Mouse (Mus musculus) G1E-ER4 (cell line): ENCODE measurements around the gene Myrip. TPM values are rescaled to one million over a fixed set of nuclear protein-coding genes. Genes with fewer than 3 reads are reported as not detected.

Experiments used
- GATA1 ChIP-seq: IDR thresholded peaks from one replicate; pipeline ENCODE4 v1.8.0; 2012; ENCODE audit warnings: low read length, inconsistent platforms
- polyA plus RNA-seq: library from polyadenylated mRNA; stranded (reverse); fragments of >175 nt; gene quantifications from 2 replicates; pipeline ENCODE4 v1.2.3, GENCODE M21; 2012

Gene Myrip
- polyA plus RNA-seq, 1 experiment = not detected

DNA sequence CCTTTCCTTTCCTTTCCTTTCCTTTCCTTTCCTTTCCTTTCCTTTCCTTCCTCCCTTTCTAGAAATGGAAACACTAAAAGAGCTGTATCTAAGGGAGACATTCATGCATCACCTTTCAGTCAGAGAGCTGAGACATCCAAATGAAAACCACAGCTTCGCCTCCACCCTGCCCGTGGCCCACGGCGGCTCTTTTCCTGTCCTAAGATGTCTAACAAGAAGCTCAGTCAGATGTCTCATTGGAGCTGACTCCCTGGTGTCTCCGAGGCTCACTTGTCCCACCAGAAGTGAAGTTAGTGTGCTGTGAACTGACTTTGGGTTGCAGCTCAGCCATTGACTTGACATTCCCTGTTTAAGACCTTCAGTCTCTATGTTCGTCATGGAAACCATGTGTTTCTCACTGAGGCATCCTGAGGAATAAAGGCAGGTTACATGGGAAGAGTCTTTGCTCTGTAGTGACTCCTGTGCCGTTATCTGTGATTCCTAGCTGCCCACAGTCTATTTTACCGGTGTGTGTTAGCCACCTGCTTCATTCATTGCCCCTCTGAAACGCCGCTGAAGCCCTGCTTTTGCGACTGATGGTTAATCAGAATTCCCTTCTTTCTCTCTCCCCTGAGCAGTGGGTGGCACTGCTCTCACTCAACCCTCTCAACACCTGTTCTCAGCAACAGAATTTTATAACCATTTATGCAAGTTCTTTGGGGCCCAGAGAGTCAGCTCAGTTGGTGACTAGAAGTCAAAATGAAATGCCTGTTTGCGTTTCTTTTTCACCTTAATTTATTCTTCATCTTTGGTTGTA lies 53.4 kb downstream of the Myrip start:
- no peak for TF ChIP-seq GATA1

DNA sequence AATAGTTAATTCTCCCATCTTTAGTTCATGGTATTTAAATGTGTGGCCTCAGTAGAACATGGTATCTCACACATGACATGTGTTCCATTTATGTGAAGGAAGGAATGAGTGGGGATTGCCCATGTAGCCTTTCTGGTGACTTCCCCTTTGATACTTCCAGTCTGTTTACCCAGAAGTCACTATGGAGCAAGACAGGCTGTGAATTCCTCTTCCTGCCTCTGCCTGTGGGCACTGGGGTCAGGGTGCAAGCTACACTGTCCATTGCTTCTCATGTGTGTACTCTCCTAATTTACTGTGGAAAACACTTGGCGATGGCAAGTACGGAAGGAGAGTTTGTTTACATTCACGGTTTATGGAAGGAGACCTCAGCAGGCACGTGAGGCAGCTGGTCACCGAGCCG lies 55.2 kb downstream of the Myrip start:
- TF ChIP-seq GATA1 = no peak

DNA sequence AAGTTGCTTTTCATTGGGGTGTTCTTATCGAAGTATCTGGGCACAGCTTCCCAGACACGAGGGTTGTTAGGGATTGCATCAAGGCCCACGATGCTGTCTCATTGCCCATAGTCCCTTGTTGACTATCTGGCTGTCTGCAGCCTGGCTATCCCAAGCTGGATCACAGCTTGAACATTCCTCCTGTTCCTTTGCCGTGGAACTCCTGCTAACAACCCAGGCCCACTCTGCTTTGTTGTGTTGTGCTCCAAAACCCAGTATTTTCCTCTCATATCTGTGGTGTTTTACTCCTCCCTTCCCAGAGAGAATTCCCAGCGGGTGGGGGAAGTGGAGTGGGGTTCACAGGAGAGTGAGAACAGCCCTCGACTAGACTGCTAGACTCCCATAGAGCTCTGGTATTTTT lies 56.7 kb downstream of the Myrip start:
- TF ChIP-seq GATA1 = no peak

DNA sequence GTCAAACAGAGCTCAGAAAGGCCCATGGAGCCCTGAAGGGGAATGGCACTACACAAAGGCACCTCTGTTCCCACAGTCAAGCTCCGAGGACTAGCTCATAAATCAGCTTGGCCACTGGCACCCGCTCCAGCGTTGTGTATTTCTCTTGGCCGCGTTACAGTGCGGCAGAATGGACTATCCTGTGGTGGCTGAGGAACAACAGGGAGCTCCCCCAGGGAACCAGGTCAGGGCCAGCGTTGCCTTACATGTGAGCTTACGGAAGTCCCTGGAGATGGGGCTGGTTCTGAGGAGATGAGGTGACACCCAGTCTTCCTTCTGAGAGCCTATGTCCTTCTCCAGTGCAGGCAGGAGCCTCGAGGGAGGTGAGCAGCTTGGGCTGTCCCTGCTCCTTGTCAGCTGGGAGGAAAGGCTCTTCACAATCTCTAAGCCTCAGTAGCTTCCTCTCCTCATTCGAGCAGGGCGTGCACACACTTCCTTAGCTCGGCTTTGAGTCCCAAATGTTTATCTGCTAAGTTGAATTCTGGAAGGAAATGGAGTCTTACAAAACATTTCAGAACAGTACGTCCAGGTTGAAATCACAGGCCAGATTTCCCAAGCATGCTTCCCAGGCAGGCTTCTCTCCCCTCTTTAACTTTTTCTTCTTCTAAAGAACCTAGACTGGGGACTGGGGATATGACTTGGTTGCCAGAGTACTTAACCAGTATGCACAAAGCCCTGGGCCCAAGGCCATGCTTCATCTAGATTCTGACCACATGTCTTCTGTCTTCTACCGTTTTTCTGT lies 59.3 kb downstream of the Myrip start:
- no peak for TF ChIP-seq GATA1

DNA sequence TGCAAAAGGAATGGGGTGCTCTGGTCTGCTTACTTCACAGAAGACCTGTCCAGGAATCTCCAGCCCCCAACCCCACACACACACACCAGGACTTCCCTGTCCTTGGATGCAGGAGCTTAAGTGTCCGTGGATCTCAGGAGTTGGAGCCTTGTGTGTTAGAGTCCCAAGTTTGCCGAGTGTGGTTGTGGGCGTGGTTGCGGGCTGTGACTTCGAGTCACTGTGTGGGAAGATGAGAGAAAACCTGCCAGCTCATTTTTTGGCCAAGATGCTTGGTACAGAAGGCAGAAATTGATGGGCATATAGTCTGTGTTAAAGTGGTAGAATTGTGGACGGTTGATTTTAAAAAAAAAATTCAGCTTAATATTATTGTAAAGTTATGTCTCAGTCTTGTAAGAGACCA lies 60.3 kb downstream of the Myrip start:
- no peak for TF ChIP-seq GATA1

DNA sequence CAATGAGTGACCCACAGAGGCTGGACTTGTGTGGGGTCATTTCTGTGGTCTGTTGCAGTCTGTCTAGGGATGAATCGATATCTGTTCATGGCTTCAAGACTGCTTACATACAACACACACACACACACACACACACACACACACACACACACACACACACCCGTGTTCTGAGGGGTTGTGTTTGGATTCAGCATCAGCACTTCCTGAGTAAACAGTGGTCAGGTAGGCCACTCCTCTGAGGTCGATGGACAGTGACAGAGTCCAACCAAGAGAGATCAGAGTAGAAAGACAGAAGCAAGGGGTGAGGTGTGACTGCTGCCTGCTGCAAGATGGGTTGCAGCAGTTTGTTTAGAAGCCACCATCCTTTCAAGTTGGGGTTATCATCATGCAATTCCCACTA lies 61.4 kb downstream of the Myrip start:
- no peak for TF ChIP-seq GATA1

DNA sequence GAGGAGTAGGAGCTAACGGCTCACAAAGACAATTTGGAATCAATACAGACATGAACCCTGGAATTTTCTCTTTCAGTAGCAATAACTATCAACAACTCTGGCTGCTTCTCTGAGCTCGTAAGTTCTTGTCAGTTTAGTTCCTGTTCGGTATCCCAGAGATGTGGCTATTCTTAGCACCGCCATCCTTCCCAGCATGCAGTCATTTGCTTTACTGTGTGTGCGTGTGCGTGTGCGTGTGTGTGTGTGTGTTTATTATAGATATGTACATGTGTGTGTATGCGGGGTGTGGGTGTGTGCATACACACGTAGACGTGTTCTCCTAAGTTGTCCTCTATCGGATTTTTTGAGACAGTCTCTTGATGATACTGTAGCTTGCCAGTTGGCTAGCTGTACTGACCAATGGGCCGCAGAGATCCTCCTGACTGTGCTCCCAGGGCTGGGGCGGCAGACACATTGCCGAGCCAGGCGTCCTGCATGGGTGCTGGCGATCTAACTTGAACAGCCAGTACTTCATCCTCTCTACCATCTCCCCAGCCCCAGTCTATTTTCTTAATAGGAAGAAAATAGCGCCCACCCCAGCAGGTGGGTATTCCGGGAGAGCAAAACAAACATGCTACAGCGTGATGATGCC lies 63.5 kb downstream of the Myrip start:
- TF ChIP-seq GATA1 = no peak

DNA sequence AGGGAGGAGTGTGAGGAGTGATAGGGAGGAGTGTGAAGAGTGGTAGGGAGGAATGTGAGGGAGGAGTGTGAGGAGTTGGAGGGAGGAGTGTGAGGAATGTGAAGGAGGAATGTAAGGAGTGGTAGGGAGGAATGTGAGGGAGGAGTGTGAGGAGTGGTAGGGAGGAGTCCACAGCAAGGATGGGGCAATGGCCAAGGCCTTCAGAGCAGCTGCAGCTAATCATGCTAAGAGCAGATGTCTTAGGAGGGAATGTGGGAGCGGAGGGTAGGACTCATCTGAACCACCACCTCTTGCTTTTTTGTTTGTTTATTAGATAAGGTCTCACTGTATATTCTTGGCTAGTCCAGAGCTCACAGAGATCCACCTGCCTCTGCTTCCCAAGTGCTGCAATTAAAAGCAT lies 66.2 kb downstream of the Myrip start:
- TF ChIP-seq GATA1 = no peak

DNA sequence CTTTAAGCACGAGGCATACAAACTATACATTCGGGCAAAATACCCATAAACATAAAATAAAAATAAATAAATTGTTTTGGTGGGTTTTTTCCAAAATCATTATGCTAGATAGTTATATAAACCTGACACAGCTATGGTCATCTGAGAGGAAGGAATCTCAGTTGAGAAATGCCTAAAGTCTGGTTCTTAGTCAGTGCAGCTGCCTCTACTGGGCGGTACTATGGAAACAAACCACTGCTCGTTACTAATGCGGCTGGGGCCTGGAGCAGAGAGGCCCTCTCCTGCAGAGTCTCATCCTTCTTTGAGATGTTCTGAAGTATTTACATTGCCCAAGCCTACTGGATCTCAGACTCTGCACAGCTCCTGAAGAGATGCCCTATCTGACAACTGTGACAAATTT lies 70.3 kb downstream of the Myrip start:
- TF ChIP-seq GATA1 = no peak

DNA sequence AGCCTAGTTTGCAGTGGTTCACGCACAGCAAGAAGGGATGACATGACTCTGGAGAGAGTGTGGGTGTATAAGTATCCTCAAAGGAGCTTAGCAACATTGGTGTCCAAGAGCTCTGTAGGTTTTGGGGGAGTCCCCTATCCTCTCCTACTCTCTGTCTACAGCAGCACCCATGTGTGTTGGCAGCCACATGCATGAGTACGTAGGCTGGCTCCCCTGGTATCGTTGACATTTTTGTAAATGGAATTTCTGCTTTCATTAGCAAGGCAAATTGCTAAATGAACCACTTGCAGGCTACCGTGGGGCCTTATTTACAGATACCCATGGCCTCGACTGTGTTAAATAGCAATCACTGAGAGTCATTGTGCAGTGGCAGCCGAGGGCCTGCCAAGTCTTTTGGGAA lies 71.0 kb downstream of the Myrip start:
- TF ChIP-seq GATA1 = no peak

DNA sequence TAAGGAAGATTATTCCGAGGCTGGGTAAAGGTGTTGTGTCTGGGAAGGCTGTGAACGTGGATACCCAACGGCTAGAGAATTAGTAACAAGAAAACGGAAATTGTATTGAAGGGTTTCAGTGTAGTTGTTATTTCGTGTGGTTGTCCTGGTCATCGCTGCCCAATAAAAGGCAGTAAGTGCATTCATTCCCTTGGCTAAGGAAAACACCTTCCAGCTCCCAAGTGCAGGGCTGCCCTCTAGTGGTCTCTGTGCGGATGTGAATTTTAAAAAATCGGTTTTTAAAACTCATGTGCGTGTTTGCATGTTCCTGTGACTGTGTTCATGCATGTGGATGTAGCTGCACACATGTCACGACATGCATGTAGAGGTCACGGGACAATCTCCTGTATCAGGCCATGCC lies 76.4 kb downstream of the Myrip start:
- TF ChIP-seq GATA1 = no peak

DNA sequence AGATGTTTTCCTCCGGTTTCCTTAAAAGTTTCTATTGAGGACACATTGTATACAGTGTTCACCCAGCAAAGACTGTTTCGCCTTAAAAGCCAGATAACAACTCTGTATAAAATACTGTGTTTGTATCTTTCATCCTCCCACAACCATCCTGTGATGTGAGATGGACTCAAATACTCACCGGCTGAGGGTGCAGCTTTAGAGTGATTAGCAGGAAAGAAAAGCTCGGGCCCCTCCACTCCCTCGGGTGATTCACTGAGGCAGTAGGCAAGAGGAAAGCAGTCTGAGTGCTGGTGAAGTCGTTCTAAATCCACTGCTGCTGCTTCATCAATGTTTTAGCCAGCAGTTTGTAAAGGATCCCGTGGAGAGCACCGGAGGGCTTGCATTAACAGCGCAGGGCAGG lies 93.9 kb downstream of the Myrip start:
- TF ChIP-seq GATA1 = no peak

DNA sequence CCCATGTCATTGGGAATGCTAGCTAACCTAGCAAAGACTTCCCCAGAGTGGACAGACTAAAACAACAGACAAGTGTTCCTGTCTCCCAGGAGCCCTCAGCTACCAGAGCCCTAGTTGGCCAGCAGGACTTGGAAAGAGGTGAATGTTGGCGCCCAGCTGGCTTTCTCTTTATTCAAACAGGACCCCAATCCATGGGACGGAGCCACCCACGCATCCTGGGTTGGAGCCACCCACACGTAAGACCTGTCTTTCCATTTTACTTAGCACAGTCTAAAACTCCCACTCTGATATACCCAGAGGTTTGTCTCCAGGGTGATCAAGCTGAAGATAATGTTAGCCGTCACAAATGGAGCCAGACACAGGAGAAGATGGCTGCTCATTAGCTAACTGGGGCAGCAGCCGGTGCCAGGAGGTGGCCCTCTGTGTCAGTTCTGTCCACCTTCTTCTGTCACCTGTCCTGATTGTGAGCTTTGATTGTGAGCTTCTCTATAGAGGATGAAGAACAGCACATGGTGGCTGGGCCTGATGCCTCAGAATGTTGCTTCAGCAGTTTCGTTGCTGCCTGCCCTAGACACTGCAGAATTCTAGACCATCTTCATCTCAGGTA lies 95.4 kb downstream of the Myrip start:
- no peak for TF ChIP-seq GATA1

DNA sequence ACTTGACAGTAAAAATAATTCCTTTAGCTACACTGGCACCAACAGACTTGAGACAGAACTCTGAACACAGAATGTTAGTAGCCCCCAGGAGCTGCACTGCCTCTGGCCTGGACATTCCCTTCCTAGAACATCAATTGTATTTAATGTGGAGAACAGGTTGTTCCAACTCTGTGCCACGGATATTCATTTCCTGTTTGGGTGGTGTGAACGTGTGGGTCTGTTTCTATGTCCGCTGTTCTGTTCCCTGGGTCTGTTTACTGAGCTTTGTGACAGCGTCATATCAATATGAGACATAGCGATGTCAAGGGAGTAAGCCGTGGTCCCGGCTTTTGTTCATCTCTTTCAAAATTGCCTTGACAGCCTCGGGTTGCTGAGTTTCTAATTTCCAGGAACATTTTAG lies 97.0 kb downstream of the Myrip start:
- no peak for TF ChIP-seq GATA1

DNA sequence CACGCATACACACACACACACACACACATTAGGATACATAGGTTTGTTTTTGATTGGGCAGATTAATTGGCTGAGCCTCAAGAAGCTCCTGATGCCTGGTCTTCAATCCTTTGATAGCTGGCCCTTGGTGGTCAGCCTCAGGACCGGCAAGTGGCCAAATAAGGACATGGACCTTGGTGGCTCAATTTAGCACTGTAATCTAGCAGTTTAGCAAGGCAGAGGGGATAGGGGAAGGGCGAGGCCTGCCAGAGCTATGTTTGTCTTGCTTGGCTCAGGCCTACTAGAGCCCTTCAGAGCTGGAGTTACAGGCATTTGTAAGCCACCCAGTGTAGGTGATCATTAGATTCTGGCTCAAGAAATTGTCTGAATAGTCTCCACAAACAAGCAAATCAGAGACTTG lies 101.1 kb downstream of the Myrip start:
- TF ChIP-seq GATA1 = no peak

DNA sequence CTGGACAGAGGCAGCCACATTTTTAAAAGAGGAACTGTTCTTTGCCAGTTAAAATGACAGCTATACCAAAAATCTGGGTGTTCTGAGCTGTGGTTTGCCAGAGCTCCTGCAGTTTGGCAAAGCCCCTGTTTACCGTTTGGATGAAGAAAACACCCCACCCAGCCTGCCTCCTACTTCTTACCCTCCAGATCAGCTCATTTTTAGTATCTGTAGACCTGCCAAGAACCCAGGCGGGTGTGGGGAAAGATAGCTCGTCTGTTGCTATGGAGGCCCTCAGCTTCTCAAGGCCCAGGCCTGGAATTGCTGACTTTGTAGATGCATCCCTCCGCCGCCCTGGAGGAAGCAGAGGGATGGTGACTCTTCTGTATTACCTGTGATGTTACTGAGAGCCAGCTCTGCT lies 102.3 kb downstream of the Myrip start:
- TF ChIP-seq GATA1 = no peak

DNA sequence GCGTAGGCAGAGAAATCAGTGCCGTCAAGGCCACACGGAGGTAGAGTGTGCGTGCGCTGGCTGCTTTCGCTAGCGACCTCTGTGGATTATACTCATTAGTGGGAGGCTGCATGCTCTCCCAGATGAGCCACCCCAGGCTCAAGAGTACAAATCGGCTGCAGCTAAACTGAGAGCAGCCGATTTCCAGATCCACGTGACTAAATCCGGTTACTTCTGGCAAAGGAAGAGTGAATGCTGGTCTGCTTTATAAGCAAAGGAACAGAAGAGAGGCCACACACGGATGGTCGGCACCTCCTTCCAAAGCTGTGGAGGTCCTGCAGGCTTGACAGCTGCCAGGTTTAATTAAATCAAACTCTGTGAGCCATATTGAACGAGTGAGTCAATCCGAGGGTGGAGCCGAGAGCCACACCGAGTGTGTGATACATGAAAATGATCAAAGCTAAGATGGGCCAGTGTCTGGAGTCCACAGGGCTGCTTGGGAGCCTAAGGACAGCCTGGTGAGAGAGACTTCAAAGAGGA lies 108.4 kb downstream of the Myrip start:
- no peak for TF ChIP-seq GATA1
